Mouse (Mus musculus): ENCODE results near the gene Hprt. TPM values are rescaled to one million over a fixed set of nuclear protein-coding genes. Genes with fewer than 3 reads are reported as not detected.
A peak's percentile ranks its signal among the peaks of the same experiment; 100 is the strongest.

Hprt gene
- polyA plus RNA-seq, 1 experiment from 2014 or later: 80.5 TPM

MicroRNAs within 50 kb of the gene (microRNA counts, 519-probe panel; counts per million panel counts)
- microRNA mmu-miR-322 (4,958 counts per million, percentile 94 among the panel's probes with 10 or more counts), microRNA mmu-miR-351 (1,255 counts per million, percentile 77 among the panel's probes with 10 or more counts), microRNA mmu-miR-450a-3p (1,255 counts per million, percentile 77 among the panel's probes with 10 or more counts), microRNA mmu-miR-450a-5p (1,255 counts per million, percentile 77 among the panel's probes with 10 or more counts), microRNA mmu-miR-450b-3p (1,255 counts per million, percentile 77 among the panel's probes with 10 or more counts), microRNA mmu-miR-450b-5p (1,255 counts per million, percentile 77 among the panel's probes with 10 or more counts), microRNA mmu-miR-503 (1,255 counts per million, percentile 77 among the panel's probes with 10 or more counts), microRNA mmu-miR-542-3p (1,255 counts per million, percentile 77 among the panel's probes with 10 or more counts), microRNA mmu-miR-542-5p (1,255 counts per million, percentile 77 among the panel's probes with 10 or more counts)

Other genes with a start within 250 kb of the Hprt start
- 5.2 and 9.4 TPM in 2 replicates for gene Ccdc160, start 196.9 kb upstream of the Hprt start, polyA plus RNA-seq (2016; fragmentation: Nextera tagmentation; extraction: Ambion mirVana)
- 70.8 and 92.4 TPM in 2 replicates for gene Phf6, start 75.9 kb upstream of the Hprt start, polyA plus RNA-seq (2016; fragmentation: Nextera tagmentation; extraction: Ambion mirVana)